Mouse (Mus musculus) midbrain, embryonic 16.5 days (tissue): ENCODE results near the gene Bag1. TPM values are rescaled to one million over a fixed set of nuclear protein-coding genes. Genes with fewer than 3 reads are reported as not detected.

Experiments
- ATAC-seq: fragments of 200-750 bp; cut with Nextera tagmentation; 2 replicates; pipeline ENCODE4 v1.8.0; 2017; ENCODE audit warnings: moderate TSS enrichment
- H3K27ac ChIP-seq: fragments of 300-500 bp; sonication (generic); 2 replicates; pipeline ENCODE4 v1.5.1; 2014; ENCODE audit warnings: mild to moderate bottlenecking, low read length, mixed read lengths
- H3K27me3 ChIP-seq: fragments of 300-500 bp; sonication (generic); 2 replicates; pipeline ENCODE4 v1.6.1; 2014; ENCODE audit warnings: low read depth, low read length, mixed read lengths; ENCODE audit not compliant: control insufficient read depth, insufficient read depth
- H3K36me3 ChIP-seq: fragments of 300-500 bp; sonication (generic); 2 replicates; pipeline ENCODE4 v1.6.1; 2014; ENCODE audit warnings: mild to moderate bottlenecking, low read length, moderate library complexity, mixed read lengths; ENCODE audit not compliant: control insufficient read depth, insufficient read depth
- H3K4me1 ChIP-seq: fragments of 300-500 bp; sonication (generic); 2 replicates; pipeline ENCODE4 v1.6.1; 2014; ENCODE audit warnings: mild to moderate bottlenecking, low read length, mixed read lengths; ENCODE audit not compliant: control insufficient read depth, insufficient read depth
- H3K4me2 ChIP-seq: fragments of 300-500 bp; sonication (generic); 2 replicates; pipeline ENCODE4 v1.6.1; 2014; ENCODE audit warnings: mild to moderate bottlenecking, low read length, mixed read lengths
- H3K4me3 ChIP-seq: fragments of 300-500 bp; sonication (generic); 2 replicates; pipeline ENCODE4 v1.5.1; 2014; ENCODE audit warnings: low read depth, mild to moderate bottlenecking, low read length, moderate library complexity, mixed read lengths
- H3K9ac ChIP-seq: fragments of 300-500 bp; sonication (generic); 2 replicates; pipeline ENCODE4 v1.6.1; 2014; ENCODE audit warnings: low read depth, low read length, mixed read lengths
- H3K9me3 ChIP-seq: fragments of 300-500 bp; sonication (generic); replicated peaks from 2 replicates; pipeline ENCODE4 v1.6.1; 2014; ENCODE audit warnings: mild to moderate bottlenecking, low read length, mixed read lengths; ENCODE audit not compliant: control insufficient read depth, poor library complexity, severe bottlenecking
- WGBS: fragments of 180-500 bp; shearing (Covaris S2); extraction: QIAGEN DNeasy Blood & Tissue Kit; methylation state at CpG from one replicate; pipeline ENCODE4 v1.1.7; 2014; 5-methylcytosine and 5-hydroxymethylcytosine counted together
- polyA plus RNA-seq: library from polyadenylated mRNA; unstranded; fragments of >200 nt; fragmentation: Nextera tagmentation; extraction: Ambion mirVana; gene quantifications from 2 replicates; pipeline ENCODE4 v1.2.1, GENCODE M21; 2015

Gene Bag1
- polyA plus RNA-seq, 1 experiment from 2014 or later = 166 TPM

DNA sequence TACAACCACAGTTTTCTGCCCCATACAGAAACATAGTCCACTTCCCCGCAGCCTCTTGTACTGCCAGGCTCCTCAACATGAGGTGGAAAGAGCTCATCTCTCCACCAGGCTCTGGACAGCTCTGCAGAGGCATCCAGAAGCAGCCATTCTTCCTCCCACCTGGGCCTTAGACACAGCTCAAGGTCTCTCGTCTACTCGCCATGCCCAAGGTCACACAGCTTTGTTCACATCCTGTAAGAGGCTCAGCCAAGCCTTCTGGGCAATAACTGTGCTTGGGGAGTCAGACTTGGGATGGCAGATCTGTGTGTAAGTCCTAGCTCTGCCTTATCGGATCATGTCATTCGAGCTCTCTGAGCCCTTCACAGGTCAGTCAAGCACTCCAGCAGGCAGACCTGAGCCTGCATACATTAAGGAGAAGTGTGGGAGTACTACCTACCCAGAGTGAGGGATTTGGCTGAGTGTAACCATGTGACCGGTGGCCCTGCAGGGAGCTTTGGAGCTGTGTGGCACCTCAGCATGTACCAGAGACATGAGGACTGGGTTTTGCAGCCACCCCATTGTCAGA, 24.9 kb downstream of the Bag1 start:
- no peak overlapping the region for H3K4me3 ChIP-seq
- no peaks in the 10 kb centered on the region for H3K36me3 ChIP-seq
- H3K9ac ChIP-seq = no peak overlapping the region
- ATAC-seq = no peak
- H3K9me3 ChIP-seq = no peaks in the 10 kb centered on the region
- H3K27ac ChIP-seq = no peak overlapping the region
- H3K27me3 ChIP-seq = no peaks in the 10 kb centered on the region
- no peaks in the 10 kb centered on the region for H3K4me1 ChIP-seq
- H3K4me2 ChIP-seq = no peak overlapping the region
- 81% methylated on average over 6 of the region's 6 CpGs for WGBS

DNA sequence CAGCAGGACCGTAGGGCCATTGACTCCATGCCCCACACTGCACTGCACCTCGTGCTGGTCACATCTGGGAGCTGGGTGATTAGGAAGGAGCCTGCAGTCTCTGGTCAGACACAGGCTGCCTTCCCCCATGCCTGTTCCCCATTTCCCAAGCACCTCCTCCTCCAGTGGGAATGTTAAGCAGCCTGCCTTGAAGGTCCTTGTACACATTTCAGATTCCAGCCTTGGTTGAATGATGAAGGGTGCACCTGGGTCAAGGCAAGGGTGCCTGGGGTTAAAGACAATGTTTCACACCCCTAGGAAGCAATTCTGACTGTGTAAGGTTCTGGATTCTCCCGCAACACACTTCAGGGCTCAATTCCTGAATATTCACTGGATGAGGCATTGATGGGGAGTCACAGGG, 26.8 kb downstream of the Bag1 start:
- no peak for ATAC-seq
- H3K9me3 ChIP-seq = no peaks in the 10 kb centered on the region
- H3K36me3 ChIP-seq = no peaks in the 10 kb centered on the region
- no peaks in the 10 kb centered on the region for H3K4me1 ChIP-seq
- no peak overlapping the region for H3K27ac ChIP-seq
- H3K9ac ChIP-seq = no peak overlapping the region
- WGBS = 86% methylated on average over 3 of the region's 3 CpGs
- H3K4me3 ChIP-seq = no peak overlapping the region
- H3K27me3 ChIP-seq = no peaks in the 10 kb centered on the region
- H3K4me2 ChIP-seq = no peak overlapping the region

DNA sequence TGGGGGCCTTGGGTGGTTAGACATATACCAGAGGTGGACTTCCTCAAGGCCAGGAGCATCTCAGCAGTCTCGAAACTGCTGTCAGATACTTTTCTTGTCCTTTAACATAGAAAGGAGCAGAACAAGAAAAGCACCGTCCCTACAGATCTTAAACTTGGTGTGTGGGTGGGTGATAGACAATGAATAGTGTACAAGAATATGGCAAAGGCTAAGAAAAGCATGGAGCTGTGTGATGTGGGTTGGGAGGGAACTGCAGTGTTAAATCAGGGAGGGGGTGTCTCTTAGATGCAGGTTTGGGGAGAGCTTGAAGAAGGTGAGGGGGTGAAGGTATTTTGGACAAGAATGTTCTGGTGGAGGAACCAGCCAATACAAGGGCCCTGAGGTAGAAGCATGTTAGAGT, 27.5 kb downstream of the Bag1 start:
- no peak overlapping the region for H3K27ac ChIP-seq
- no peaks in the 10 kb centered on the region for H3K27me3 ChIP-seq
- no peak overlapping the region for H3K4me3 ChIP-seq
- 88% methylated on average over 2 of the region's 2 CpGs for WGBS
- no peak overlapping the region for H3K9ac ChIP-seq
- no peak for ATAC-seq
- no peak overlapping the region for H3K4me2 ChIP-seq
- no peaks in the 10 kb centered on the region for H3K9me3 ChIP-seq
- H3K36me3 ChIP-seq = no peaks in the 10 kb centered on the region
- no peaks in the 10 kb centered on the region for H3K4me1 ChIP-seq

DNA sequence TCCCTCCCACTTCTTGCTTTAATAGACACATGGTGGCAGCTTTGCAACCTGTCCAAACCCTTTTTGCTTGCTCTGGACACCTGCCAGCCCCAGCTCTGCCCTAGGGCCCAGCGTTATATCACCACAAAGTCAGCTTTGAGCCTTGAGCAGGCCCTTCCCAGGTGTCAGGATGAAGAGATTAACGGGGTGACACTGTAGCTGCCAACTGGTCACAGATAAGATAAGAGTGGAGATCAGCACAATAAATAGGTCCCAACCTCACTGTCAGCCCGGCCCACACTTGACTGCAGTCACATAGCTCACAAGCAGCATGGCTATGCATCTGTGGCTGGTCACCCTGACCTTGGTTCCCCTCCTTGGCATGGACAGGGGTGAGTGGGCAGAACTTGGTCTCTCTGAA, 28.3 kb downstream of the Bag1 start, which contains the start of gene Spink4:
Spink4 (plus strand) TSS at position 268 of the 400 bp plus-strand sequence.
- H3K36me3 ChIP-seq = no peaks in the 10 kb centered on the region
- WGBS = 72% methylated on average over 3 of the region's 3 CpGs
- no peak within 1 kb of the TSS for H3K27ac ChIP-seq

DNA sequence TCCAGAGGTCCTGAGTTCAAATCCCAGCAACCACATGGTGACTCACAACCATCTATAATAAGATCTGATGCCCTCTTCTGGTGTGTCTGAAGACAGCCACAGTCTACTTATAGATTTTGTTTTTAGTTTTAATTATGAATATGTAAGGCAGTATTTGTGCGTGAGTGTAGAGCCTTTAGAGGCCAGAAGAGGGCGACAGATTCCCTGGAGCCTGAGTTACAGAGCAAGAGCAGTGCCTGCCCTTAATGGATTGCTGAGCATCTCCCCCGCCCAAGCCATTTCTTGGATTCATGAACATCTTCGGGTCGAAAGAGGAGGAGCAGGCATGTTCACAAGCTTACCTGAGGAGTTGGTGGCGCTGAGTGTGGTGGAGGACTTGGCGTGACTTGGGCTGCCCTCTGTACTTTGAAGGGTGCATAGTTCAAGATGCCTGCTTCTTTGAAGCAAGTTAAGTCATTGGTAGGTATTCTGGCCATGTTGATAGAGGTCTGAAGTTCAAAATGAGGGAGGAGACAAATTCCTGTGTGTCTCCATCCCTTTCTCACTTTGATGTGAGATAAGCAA, 31.4 kb downstream of the Bag1 start:
- Histone ChIP-seq H3K4me1 (no peaks in the 10 kb centered on the region), H3K27me3 (no peaks in the 10 kb centered on the region), H3K27ac (no peak overlapping the region), H3K4me2 (no peak overlapping the region), H3K36me3 (no peaks in the 10 kb centered on the region), H3K9me3 (no peaks in the 10 kb centered on the region), H3K4me3 (no peak overlapping the region), H3K9ac (no peak overlapping the region)
- no peak for ATAC-seq
- whole genome bisulfite sequencing = 88% methylated on average over 7 of the region's 7 CpGs

More for the DNA sequence above, 28.3 kb downstream of the Bag1 start, which contains the start of gene Spink4:
- H3K4me3 ChIP-seq = no peak within 1 kb of the TSS
- H3K4me1 ChIP-seq = no peaks in the 10 kb centered on the region
- ATAC-seq = no peak
- no peak within 1 kb of the TSS for H3K4me2 ChIP-seq
- no peak within 1 kb of the TSS for H3K9ac ChIP-seq
- H3K9me3 ChIP-seq = no peaks in the 10 kb centered on the region
- no peaks in the 10 kb centered on the region for H3K27me3 ChIP-seq

DNA sequence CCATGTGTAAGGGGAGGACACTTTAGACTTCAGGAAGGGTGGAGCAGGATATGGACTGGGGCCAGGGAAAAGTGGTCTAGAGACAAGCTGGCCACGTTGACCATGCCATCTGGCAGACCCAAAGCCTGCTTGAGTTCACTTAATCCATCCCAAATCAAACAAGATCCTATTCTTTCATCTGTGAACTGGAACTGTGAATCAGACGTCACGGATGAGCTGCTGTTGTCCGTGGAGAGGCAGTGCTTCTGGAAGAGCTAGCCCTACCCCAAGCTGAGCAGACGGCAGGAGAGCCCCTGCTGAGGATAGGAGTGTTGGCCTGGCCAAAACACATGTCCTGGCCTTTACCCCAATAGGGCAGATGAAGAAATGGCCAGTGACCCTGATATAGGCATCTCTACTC, 32.1 kb downstream of the Bag1 start:
- WGBS = 38% methylated on average over 5 of the region's 5 CpGs
- no peak overlapping the region for H3K9ac ChIP-seq
- ATAC-seq = no peak

DNA sequence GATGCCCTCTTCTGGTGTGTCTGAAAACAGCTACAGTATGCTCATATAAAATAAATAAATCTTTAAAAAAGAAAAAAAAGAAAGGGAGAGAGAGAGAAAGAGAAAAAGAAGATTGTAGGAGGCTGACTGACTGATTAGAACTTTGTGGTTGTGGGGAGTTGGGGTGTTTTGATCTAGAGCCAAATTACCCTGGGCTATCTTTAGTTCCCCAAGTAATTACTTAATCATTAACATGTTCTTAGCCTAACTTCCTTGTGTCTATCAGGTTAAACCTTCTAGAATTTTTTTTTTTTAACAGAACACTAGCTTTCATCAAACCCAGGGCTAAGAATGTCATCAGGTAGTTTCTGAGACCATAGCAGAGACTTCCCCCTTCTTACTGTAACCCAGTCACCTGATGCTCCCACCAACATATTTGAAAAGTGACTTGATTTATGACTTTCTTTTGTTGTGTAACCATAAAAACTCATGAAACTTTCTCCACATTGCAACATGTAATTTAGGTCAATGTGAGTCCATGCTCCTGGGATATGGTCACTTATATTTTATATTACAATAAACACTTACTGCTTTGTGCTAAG, 33.7 kb downstream of the Bag1 start:
- H3K4me1 ChIP-seq = no peaks in the 10 kb centered on the region
- H3K36me3 ChIP-seq = no peaks in the 10 kb centered on the region
- no peak overlapping the region for H3K4me3 ChIP-seq
- ATAC-seq = no peak
- no peak overlapping the region for H3K4me2 ChIP-seq
- H3K27me3 ChIP-seq = no peaks in the 10 kb centered on the region
- no peaks in the 10 kb centered on the region for H3K9me3 ChIP-seq
- no peak overlapping the region for H3K27ac ChIP-seq
- H3K9ac ChIP-seq = no peak overlapping the region

More for the DNA sequence above, 32.1 kb downstream of the Bag1 start:
- H3K4me3 ChIP-seq = no peak overlapping the region
- no peaks in the 10 kb centered on the region for H3K27me3 ChIP-seq
- H3K4me2 ChIP-seq = no peak overlapping the region
- H3K27ac ChIP-seq = no peak overlapping the region
- no peaks in the 10 kb centered on the region for H3K9me3 ChIP-seq
- no peaks in the 10 kb centered on the region for H3K36me3 ChIP-seq
- no peaks in the 10 kb centered on the region for H3K4me1 ChIP-seq

DNA sequence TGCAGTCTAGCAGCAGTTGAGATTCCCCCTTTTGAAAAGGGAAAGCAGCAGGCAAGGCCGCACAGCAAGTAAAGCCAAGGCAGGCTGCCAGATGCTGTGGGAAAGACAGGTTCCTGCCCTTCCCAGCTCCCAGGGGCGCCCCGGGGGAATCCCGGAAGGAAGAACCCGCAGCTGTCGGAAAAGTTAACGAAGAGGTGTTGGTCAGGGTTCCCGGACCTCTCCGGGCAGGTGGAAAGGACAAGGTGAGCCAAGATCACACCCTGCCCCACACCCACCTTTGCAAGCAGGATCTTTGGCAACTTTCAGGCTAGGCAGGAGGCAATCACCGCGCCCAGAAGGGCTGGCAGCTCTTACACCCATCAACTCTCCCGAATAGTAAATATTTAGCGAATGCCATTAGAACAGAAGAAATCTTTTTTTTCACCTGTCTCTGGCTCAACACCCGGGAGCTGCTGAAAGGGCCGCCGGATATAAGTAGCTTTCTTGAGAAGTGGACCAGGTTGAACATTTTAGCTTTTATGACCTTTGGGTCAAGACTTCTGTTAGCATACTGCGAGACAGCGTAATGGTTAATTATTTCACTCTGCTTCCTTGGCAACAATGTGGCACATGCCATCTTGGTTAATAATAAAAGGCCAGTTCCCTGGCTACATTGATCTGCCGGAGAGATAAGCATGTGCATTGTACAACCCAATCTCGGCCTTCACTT, 39.7 kb downstream of the Bag1 start:
- Histone ChIP-seq H3K9me3 (no peaks in the 10 kb centered on the region), H3K4me2 (no peak overlapping the region), H3K4me3 (no peak overlapping the region), H3K27ac (no peak overlapping the region), H3K9ac (no peak overlapping the region), H3K4me1 (no peaks in the 10 kb centered on the region), H3K36me3 (no peaks in the 10 kb centered on the region), H3K27me3 (no peaks in the 10 kb centered on the region)
- ATAC-seq = no peak
- 58% methylated on average over 20 of the region's 20 CpGs for WGBS

DNA sequence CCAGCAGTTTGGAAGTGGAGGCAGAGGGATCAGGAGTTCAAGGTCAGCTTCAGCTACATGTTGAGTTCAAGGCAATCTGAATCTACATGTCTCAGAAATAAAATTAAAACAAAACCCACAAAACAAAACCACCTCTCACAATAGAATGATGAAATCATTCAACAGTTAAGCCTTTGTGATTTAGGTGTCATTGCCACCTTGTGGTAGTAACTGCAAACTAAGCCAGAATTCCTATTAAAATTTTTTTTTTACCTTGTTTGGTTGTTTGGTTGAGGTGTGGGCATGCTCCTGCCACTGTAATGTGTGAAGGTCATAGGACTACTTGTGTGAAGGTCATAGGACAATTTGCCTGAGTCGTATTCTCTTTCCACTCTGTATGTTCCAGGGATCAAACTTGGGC, 41.8 kb downstream of the Bag1 start:
- no peaks in the 10 kb centered on the region for H3K27me3 ChIP-seq
- no peaks in the 10 kb centered on the region for H3K9me3 ChIP-seq
- 61% methylated on average over 1 of the region's 1 CpGs for WGBS
- no peak for ATAC-seq
- H3K9ac ChIP-seq = no peak overlapping the region
- H3K27ac ChIP-seq = no peak overlapping the region
- H3K4me2 ChIP-seq = no peak overlapping the region
- H3K36me3 ChIP-seq = no peaks in the 10 kb centered on the region
- no peak overlapping the region for H3K4me3 ChIP-seq
- no peaks in the 10 kb centered on the region for H3K4me1 ChIP-seq
